Mouse (Mus musculus) kidney, embryonic 16.5 days (tissue): Measurements from ENCODE around the gene Frmpd1. TPM values are rescaled to one million over a fixed set of nuclear protein-coding genes. Genes with fewer than 3 reads are reported as not detected.

ENCODE experiments used
- ATAC-seq: fragments of 200-750 bp; cut with Nextera tagmentation; 2 replicates; pipeline ENCODE4 v1.8.0; 2017; ENCODE audit warnings: moderate TSS enrichment; ENCODE audit not compliant: low FRiP score, low TSS enrichment
- H3K27ac ChIP-seq: fragments of 300-500 bp; sonication (generic); 2 replicates; pipeline ENCODE4 v1.5.1; 2014; ENCODE audit warnings: low read length
- H3K27me3 ChIP-seq: fragments of 300-500 bp; sonication (generic); 2 replicates; pipeline ENCODE4 v1.6.1; 2014; ENCODE audit warnings: low read length, control low read depth, mixed read lengths; ENCODE audit not compliant: insufficient read depth
- H3K36me3 ChIP-seq: fragments of 300-500 bp; sonication (generic); 2 replicates; pipeline ENCODE4 v1.6.1; 2014; ENCODE audit warnings: low read length, control low read depth, mixed read lengths; ENCODE audit not compliant: insufficient read depth
- H3K4me1 ChIP-seq: fragments of 300-500 bp; sonication (generic); 2 replicates; pipeline ENCODE4 v1.6.1; 2014; ENCODE audit warnings: low read length, control low read depth, mixed read lengths; ENCODE audit not compliant: insufficient read depth
- H3K4me2 ChIP-seq: fragments of 300-500 bp; sonication (generic); replicated peaks from 2 replicates; pipeline ENCODE4 v1.6.1; 2014; ENCODE audit warnings: low read depth, low read length
- H3K4me3 ChIP-seq: fragments of 300-500 bp; sonication (generic); 2 replicates; pipeline ENCODE4 v1.5.1; 2014; ENCODE audit warnings: mild to moderate bottlenecking, low read length
- H3K9ac ChIP-seq: fragments of 300-500 bp; sonication (generic); replicated peaks from 2 replicates; pipeline ENCODE4 v1.6.1; 2014; ENCODE audit warnings: low read length
- H3K9me3 ChIP-seq: fragments of 300-500 bp; sonication (generic); 2 replicates; pipeline ENCODE4 v1.6.1; 2016; ENCODE audit warnings: low read length, control low read depth
- WGBS: fragments of 180-500 bp; shearing (Covaris S2); extraction: QIAGEN DNeasy Blood & Tissue Kit; methylation state at CpG from one replicate; pipeline ENCODE4 v1.1.7; 2014; 5-methylcytosine and 5-hydroxymethylcytosine counted together
- polyA plus RNA-seq: library from polyadenylated mRNA; unstranded; fragments of >200 nt; fragmentation: Nextera tagmentation; extraction: Ambion mirVana; gene quantifications from 2 replicates; pipeline ENCODE4 v1.2.1, GENCODE M21; 2015

The Frmpd1 gene
- polyA plus RNA-seq, 1 experiment from 2014 or later = 0.30 TPM

GRCm38 (mm10) chr4:45261551-45261950, 76.9 kb downstream of the Frmpd1 start:
- Histone ChIP-seq H3K4me3 (no peak overlapping the region), H3K27me3 (no peaks in the 10 kb centered on the region), H3K36me3 (no peaks in the 10 kb centered on the region), H3K4me1 (no peaks in the 10 kb centered on the region), H3K9ac (no peak overlapping the region), H3K27ac (no peak overlapping the region), H3K4me2 (no peak overlapping the region), H3K9me3 (no peaks in the 10 kb centered on the region)
- WGBS = 91% methylated on average over 4 of the region's 4 CpGs
- no peak for ATAC-seq

- Histone ChIP-seq H3K9me3 (no peaks in the 10 kb centered on the region), H3K36me3 (no peaks in the 10 kb centered on the region), H3K27ac (no peak overlapping the region), H3K4me2 (no peak overlapping the region), H3K4me3 (no peak overlapping the region), H3K4me1 (no peaks in the 10 kb centered on the region), H3K27me3 (no peaks in the 10 kb centered on the region), H3K9ac (no peak overlapping the region)
- 66% methylated on average over 3 of the region's 3 CpGs for whole genome bisulfite sequencing
- no peak for ATAC-seq
Measured at GRCm38 (mm10) chr4:45267883-45268282, 83.2 kb downstream of the Frmpd1 start.

- ATAC-seq = peak; percentile 54; the same call in 1 of the 2 replicates
Measured at GRCm38 (mm10) chr4:45271041-45271452, 86.4 kb downstream of the Frmpd1 start.

GRCm38 (mm10) chr4:45275770-45276169, 91.1 kb downstream of the Frmpd1 start:
- no peak for ATAC-seq
- Histone ChIP-seq H3K4me2 (no peak overlapping the region), H3K36me3 (no peaks in the 10 kb centered on the region), H3K27ac (no peak overlapping the region), H3K4me1 (no peaks in the 10 kb centered on the region), H3K9ac (no peak overlapping the region), H3K4me3 (no peak overlapping the region), H3K27me3 (no peaks in the 10 kb centered on the region), H3K9me3 (no peaks in the 10 kb centered on the region)
- WGBS = 63% methylated on average over 8 of the region's 8 CpGs

More at GRCm38 (mm10) chr4:45271041-45271452, 86.4 kb downstream of the Frmpd1 start:
- Histone ChIP-seq H3K9ac (no peak overlapping the region), H3K36me3 (no peaks in the 10 kb centered on the region), H3K4me1 (no peaks in the 10 kb centered on the region), H3K4me2 (no peak overlapping the region), H3K27me3 (no peaks in the 10 kb centered on the region), H3K4me3 (no peak overlapping the region), H3K9me3 (no peaks in the 10 kb centered on the region), H3K27ac (no peak overlapping the region)
- 81% methylated on average over 10 of the region's 10 CpGs for WGBS

GRCm38 (mm10) chr4:45279292-45279691, 94.6 kb downstream of the Frmpd1 start:
- Histone ChIP-seq H3K27ac (no peak overlapping the region), H3K9ac (no peak overlapping the region), H3K4me2 (no peak overlapping the region), H3K36me3 (no peaks in the 10 kb centered on the region), H3K27me3 (no peaks in the 10 kb centered on the region), H3K9me3 (no peaks in the 10 kb centered on the region), H3K4me1 (no peaks in the 10 kb centered on the region), H3K4me3 (no peak overlapping the region)
- 67% methylated on average over 8 of the region's 8 CpGs for WGBS
- ATAC-seq = no peak; the same call in 1 of the 2 replicates

GRCm38 (mm10) chr4:45279981-45280548, 95.4 kb downstream of the Frmpd1 start:
- Histone ChIP-seq H3K27ac (no peak overlapping the region), H3K36me3 (no peaks in the 10 kb centered on the region), H3K27me3 (no peaks in the 10 kb centered on the region), H3K4me1 (no peaks in the 10 kb centered on the region), H3K4me2 (no peak overlapping the region), H3K4me3 (no peak overlapping the region), H3K9me3 (no peaks in the 10 kb centered on the region), H3K9ac (no peak overlapping the region)
- 14% methylated on average over 4 of the region's 4 CpGs for WGBS
- ATAC-seq = 0 out of 2 replicates have a peak, but pooled peaks have one; percentile 57

- Histone ChIP-seq H3K9me3 (no peaks in the 10 kb centered on the region), H3K27ac (no peak overlapping the region), H3K4me2 (no peak overlapping the region), H3K4me1 (no peaks in the 10 kb centered on the region), H3K36me3 (no peaks in the 10 kb centered on the region), H3K4me3 (no peak overlapping the region), H3K9ac (no peak overlapping the region), H3K27me3 (no peaks in the 10 kb centered on the region)
- ATAC-seq = no peak
- WGBS = 51% methylated on average over 3 of the region's 3 CpGs
Measured at GRCm38 (mm10) chr4:45286318-45286717, 101.6 kb downstream of the Frmpd1 start.

- no peak overlapping the region for H3K27ac ChIP-seq
- no peaks in the 10 kb centered on the region for H3K4me1 ChIP-seq
- no peak overlapping the region for H3K9ac ChIP-seq
- H3K4me2 ChIP-seq = no peak overlapping the region
- H3K9me3 ChIP-seq = no peaks in the 10 kb centered on the region
- no peaks in the 10 kb centered on the region for H3K27me3 ChIP-seq
- no peaks in the 10 kb centered on the region for H3K36me3 ChIP-seq
- no peak for ATAC-seq
- 83% methylated on average over 5 of the region's 5 CpGs for WGBS
- H3K4me3 ChIP-seq = no peak overlapping the region
Measured at GRCm38 (mm10) chr4:45287906-45288305, 103.2 kb downstream of the Frmpd1 start.

GRCm38 (mm10) chr4:45296662-45297564, 112.2 kb downstream of the Frmpd1 start, which contains the start of gene Trmt10b:
Gene Trmt10b, plus strand, starts transcription at chr4:45297127.
- Histone ChIP-seq H3K27ac (no peak within 1 kb of the TSS), H3K9me3 (no peaks in the 10 kb centered on the region), H3K4me2 (peak within 1 kb of the TSS; percentile 73), H3K36me3 (peaks cover 8% of the 10 kb centered on the region; the same call in 1 of the 2 replicates), H3K4me1 (peaks cover 5% of the 10 kb centered on the region; the same call in 1 of the 2 replicates), H3K4me3 (peak within 1 kb of the TSS; percentile 77), H3K27me3 (no peaks in the 10 kb centered on the region), H3K9ac (peak within 1 kb of the TSS; percentile 75)
- WGBS = 20% methylated on average over 27 of the region's 27 CpGs
- ATAC-seq = peak; percentile 87

GRCm38 (mm10) chr4:45305536-45305935, 120.9 kb downstream of the Frmpd1 start:
- no peak for ATAC-seq
- Histone ChIP-seq H3K9me3 (no peaks in the 10 kb centered on the region), H3K4me3 (no peak overlapping the region), H3K4me2 (no peak overlapping the region), H3K36me3 (peaks cover 51% of the 10 kb centered on the region), H3K9ac (no peak overlapping the region), H3K4me1 (no peaks in the 10 kb centered on the region), H3K27me3 (no peaks in the 10 kb centered on the region), H3K27ac (no peak overlapping the region)
- WGBS = 97% methylated on average over 14 of the region's 14 CpGs
